Mouse (Mus musculus): ENCODE results near the gene Ppm1l.

DNA sequence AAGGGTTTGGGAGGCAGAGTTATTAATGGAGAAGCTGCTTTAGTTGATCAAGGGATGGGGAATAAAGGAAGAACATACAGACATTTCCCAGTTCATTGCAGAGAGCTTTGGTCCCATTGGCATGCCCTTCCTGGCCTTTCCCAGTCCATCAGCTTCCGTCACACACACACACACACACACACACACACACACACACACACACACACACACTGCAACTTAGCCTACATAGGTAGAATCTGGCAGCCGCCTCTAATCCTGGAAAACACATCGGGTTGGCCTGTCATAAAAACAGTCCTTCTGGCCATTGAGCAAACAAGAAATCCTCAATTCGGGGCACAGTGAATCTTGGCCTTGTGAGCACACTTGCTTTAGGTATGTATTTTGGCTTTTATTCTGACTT lies 64.6 kb downstream of the Ppm1l start:
- TF ChIP-seq CTCF (IDR thresholded peaks at IDR 0.05; ENCODE audit: borderline replicate concordance, insufficient read depth, low read length), result no peak
- no peak for TF ChIP-seq POLR2A (IDR thresholded peaks at IDR 0.05; ENCODE audit: low read depth, low read length)
